Mouse (Mus musculus) liver, postnatal 0 days (tissue): Measurements from ENCODE around the gene Stk26.

Experiments
- CTCF ChIP-seq: sonication (generic); IDR thresholded peaks from 2 replicates; pipeline ENCODE4 v1.5.1; 2016; ENCODE audit warnings: antibody characterized with exemption, low read depth
- EP300 ChIP-seq: IDR thresholded peaks from 2 replicates; pipeline ENCODE4 v1.6.1; 2016; ENCODE audit warnings: antibody characterized with exemption, low read depth, mild to moderate bottlenecking

DNA sequence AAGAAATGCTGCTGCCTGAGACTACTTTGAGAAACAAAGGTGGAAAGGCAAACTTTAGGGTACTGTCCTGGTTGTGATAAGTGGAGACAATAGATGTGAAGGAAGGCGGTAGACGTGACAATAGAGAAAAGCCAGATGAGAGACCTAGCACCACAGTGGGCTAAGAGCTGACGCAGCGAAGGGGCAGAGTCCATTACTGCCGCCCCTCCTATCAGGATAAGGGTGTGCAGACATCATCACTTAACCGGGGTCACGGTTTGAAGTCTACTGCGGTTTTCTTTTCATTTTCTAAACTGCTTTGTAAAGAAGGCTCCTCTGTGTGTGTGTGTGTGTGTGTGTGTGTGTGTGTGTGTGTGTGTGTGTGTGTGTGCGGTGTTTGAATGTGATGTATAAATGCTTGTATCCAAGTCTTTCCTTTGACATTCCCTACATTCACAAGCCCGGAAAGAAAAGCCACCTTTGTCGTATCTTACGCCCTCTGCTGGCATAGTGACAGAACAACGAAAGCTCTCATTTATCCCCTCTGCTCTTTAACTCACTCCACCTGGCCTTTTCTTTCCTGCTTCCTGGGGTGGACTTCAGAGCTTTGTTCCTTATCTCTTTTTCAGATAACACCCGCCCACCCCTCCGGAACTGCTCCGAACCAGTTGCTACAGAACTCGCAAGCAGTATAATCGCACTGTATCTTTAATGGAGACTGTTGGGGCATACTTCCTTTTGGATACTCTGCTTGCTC lies 84.0 kb downstream of the Stk26 start:
- TF ChIP-seq CTCF (peak; percentile 49), EP300 (no peak)
